Mouse (Mus musculus): ENCODE measurements around the gene Peak1.

Peak1 gene

DNA sequence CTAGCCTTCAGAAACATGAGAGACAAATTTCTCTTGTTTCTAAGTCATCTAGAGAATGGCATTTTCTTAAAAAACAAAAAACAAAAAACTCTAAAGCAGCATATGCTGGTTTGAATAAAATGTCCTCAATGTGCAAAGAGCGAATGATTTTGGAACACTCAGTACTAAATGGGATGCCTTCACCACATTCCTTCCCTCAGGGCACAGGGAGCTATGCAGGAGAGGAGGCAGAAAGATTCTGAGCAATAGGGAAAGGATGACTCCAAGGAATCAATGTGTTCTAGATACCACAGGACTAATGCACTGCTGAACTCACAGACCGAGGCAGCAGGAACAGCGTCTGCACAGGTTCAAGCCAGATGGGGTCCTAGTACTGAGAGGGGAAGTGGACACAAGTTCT lies 103.5 kb downstream of the Peak1 start:
- no peak for DNase-seq (ENCODE audit: low spot score in 2 of 2)

DNA sequence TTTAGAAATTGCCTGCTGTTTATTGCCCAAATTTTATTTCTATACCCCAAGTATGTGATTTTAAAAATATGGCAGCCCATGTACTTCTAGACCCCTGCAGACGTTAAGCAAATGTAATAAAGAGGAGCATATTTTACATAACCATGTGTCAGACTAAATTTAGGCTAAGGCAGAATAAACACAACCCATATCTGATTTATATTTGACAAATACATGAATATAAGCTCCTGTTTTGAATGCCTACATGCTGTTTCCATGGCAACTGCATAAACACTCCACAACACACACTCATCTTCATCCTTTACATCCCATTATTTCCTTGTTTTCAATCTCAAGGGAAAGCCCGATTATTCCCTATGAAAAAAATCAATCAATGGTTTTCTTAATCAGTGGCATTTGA lies 108.8 kb downstream of the Peak1 start:
- DNase-seq (ENCODE audit: low spot score in 2 of 2) = no peak

DNA sequence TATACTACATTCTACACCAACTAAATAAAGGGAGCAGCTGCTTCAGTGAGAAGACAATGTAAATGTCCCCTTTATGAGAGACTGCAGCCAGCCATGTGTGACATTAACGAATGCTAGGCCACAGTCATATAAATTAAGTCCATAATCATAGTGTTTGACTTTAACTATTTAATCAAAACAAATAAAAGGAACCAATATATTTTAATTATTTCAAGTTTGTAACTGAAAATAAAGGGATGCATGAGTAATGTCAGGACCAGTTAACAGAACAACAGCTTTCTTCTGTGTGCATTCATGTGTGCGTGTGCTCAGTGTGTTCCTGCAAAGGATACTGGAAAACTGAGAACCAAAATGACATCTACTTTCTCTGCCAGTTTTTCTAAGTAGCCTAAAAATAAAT lies 113.3 kb downstream of the Peak1 start:
- no peak for DNase-seq (ENCODE audit: low spot score in 2 of 2)

DNA sequence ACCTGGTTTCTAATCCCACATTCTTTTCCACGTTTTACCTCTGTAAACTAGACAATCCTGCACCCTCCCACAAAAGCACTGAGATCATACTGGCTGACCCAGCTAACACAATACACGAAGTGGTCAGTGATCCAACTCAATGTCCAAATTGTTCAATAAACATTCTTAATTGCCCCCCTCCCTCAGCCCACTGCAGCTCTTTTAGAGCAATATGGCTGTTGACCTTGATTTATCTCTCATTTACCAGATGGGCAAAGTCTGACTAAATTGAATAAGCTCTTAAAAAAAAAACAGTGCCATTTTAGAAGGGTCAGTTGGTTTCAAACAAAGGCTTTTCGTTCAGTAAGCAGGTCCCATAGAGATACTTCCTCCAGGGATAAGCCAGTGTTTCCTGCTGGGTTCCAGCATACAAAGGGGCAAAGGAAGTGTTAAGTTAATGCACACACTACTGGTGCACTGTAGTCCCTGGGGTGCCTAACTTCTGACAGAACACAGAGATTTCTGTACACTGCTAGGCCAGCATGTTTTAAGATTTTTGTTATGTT lies 114.9 kb downstream of the Peak1 start:
- DNase-seq (ENCODE audit: low spot score in 2 of 2) = no peak

DNA sequence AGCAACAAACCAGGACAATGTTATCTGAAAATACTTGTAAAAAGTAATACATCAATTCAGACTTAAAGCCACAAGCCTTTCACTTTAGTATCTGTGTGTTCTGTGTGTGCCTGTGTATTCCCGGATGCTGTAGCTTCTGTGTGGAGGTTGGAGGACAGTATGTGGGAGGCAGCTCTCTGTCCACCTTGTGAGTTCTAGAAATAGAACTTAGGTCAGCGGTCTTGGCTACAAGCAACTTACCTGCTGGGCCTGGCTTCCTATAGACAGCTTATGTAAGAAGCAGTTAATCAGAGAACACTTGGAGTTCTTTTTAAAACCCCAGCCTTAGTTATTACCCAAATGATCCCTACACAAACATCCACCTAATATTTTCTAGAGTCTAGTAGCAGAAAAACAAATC lies 127.8 kb downstream of the Peak1 start:
- no peak for DNase-seq (ENCODE audit: low spot score in 2 of 2)

DNA sequence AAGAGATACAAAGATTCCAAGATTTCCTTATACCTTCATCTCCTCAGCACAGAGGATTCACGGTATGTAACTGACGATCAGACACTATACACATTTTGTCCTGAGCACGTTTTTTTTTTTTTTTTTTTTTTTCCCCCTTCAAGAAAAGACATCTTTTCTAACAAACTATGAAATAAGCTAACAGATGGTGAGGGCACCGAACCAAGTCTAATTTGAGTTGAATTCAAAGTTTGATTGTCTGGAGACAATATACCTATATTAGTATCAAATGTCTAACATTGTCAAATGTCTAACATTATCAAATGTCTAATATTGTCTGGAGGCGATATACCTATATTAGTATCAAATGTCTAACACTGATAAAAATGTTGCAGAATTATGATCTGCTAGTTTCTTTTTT lies 135.4 kb downstream of the Peak1 start:
- DNase-seq (ENCODE audit: low spot score in 2 of 2) = no peak

DNA sequence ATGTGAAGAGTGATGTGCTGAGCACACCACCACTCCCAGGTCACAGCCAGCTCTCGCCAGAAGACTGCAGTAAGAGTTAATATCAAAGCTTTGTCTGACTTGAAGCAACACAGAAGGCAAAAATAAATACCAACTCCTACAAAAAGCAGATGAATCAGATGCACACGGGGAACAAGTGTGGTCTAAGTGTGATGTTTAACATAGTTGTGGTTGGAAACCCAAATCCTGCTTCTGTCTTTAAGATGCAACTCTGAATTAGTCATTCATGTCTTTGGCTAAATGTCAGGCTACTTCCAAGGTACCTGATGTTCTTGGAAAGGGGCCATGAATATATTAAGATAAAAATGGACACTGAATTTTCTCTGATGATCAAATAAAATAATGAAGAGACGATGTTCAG lies 144.3 kb downstream of the Peak1 start:
- no peak for DNase-seq (ENCODE audit: low spot score in 2 of 2)

DNA sequence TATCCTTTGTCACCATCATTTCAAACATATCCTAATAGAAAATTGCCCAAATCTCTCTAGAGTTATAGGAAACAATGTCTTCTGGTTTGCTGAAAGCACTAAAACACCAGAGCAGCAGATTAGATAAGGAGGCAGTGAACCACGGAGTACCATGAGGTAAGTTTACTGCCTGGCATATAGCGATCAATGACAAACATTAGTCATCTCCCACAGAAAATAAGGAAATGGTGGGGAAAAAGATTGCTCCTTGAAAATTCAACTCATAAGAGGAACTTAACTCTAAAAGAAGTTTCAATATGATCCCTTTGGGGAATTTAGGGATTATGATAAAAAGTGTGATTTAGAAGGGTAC lies 145.6 kb downstream of the Peak1 start:
- DNase-seq (ENCODE audit: low spot score in 2 of 2) = no peak

DNA sequence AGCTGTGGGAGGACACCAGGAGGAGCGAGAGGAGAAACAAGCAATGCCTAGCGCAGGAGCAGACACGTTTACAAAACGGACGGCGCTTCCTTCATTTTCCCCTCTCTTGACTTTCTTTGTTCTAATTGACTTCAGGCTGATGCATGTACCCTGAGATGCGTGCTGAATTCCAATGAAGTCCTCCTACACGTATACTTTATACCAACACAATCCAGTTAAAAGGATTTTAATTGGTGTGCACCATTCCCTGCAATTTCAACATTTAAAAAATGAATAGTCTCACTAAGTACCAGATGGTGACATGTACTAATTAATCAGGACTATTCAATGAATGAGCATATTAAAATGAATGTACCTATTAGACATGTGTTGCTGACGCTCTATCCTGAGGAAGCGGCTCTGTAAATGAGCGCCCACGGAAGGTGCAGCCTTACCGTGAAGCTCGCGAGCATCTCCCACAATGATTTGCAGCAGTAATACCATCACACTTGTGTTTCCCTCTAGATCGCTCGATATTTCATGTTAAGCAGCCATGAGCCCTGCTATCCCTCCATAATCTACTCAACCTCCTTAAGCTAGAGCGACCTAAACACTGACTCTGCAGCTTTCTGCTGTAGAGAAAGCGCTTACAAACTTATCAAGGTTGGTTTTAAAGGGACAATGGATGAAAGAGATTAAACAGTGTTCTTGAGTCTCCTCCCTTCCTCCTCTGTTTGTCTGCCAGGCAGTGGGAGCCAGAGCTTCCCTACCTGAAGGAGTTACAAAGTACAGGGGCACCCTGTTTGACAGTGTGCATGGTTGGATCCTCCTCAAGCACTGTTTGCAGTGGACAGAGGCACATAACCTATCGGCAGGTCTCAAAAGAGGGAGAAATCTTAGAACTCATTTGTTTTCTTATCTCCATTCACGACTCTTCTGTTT lies 146.3 kb downstream of the Peak1 start:
- DNase-seq (ENCODE audit: low spot score in 2 of 2) = no peak

DNA sequence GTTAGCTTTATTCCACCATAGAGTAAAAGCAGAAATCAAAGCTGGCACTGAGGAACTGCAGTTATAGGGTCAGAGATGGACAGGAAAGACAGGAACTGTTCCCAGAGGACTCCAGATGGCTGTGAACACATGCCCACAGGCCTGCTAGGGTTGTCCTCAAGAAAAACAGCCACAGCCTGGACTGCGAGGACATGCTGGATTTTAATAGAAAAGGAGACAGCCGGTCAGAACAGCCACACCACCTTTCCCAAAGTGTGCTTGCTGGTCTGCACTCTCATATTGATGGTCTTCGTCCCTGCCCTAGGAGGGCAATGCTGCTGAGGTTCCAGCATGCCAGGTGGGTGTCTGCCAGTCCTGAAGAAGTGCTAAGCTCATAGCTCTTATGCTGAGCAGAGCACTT lies 148.8 kb downstream of the Peak1 start:
- DNase-seq (ENCODE audit: low spot score in 2 of 2) = no peak

DNA sequence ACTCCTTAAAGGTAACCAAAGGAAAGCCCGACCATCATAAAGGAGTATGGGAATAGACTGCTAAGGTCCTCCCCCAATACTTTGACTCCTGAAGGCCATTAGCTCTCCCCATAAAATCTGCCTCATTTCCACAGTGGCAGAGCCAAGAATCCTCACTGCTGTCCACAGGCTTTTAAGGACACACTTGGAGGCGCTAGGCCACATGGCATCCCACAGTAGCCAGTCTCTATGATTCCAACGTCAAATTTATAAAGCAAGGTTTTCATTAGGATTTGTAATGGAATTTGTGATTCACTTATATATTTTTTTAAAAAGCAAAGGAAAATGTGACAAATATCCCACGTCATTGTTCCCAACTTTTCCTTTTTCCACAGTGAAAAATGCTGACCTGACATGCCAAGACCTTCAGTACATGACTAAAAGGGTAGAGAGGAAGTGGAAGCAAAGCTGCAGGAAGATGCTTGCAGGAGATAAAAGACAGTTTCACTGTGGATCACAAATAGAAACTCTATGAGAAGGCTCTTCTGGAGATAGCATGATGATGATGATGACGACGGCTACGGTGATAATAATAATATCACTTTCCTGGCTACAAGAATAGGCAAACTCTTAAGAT lies 151.6 kb downstream of the Peak1 start:
- DNase-seq (ENCODE audit: low spot score in 2 of 2) = no peak

DNA sequence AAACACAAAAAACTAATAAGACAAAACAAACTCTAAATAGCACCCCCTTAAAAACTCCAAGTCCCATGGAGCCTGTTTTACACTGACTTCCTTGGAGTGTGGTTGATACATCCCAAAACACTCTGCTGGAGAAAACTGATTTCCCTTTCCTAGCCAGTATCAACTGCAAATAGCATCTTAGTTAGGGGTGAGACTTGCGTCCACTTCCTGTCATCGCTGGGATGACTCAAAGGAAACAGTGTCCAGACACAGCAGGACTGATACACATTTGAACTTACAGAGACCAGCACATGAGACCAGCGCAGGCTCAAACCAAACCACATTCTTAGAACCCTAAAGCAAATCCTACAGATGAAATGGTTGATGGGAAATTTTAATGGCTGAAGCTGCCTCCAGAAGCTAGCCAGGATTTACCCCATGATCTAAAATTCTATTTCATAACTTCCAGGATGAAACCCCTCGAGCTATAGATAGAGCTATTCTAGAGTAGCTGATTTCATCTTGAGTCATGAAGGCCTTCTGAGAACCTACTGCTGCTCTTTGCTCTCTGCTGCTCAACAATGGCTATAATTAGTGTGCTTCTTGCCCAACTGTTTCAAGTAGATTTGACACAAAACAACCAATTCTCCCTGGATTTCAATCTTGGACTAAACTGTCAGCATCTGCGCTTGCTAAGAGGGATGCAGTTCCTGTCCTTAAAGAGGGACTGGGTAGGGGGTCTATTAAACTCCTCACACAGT lies 152.2 kb downstream of the Peak1 start:
- DNase-seq (ENCODE audit: low spot score in 2 of 2) = peak; percentile 51 to 70

DNA sequence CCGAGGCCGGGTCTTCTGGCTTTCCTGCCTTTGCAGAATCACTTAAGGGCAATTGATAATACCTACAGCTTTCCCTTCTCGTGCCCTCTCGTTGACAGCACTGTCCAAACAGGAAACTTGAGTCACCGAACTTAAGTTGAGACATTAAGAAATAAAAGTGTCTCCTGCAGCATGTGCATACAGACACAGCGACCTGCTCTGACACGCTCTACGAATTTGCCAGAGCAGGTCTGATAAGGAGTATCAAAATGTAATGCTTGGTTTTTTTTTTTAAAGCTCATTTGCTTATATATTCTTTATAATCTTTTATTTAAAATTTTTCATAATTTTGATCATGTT lies 152.9 kb downstream of the Peak1 start:
- DNase-seq (ENCODE audit: low spot score in 2 of 2) = no peak

DNA sequence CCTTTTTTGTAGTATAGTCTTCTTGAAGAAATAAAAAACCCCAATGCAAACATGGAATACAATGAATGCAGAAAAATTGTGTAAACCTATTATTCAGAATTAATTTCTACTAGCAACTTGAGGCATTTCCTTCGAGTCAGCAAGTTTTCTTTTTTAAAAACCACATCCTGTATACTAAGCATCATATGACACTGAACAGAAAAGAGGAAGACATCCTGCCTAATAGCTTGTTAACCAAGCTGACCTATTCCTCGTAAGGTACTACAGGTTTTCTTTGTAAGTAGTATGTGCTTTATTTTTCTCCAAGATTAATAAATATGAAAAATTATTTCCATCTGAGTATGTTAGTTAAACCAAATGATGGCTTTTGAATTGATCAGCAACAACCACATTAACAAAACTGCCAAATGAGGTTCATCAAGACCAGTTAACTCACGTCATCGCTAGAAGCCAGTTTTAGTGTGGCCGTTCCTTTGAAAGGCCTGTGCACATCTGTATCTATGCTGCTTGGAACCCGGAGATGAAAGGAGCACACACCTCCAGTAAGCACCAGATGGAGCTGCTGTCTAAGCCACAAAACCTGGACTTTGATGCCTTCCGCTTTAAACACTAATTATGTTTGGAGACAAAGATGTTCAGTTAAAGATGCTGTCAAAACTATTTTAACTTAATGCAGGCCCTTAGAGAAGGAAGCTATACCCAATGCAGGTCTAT lies 153.4 kb downstream of the Peak1 start:
- peak; percentile 31 to 66 for DNase-seq (ENCODE audit: low spot score in 2 of 2)

DNA sequence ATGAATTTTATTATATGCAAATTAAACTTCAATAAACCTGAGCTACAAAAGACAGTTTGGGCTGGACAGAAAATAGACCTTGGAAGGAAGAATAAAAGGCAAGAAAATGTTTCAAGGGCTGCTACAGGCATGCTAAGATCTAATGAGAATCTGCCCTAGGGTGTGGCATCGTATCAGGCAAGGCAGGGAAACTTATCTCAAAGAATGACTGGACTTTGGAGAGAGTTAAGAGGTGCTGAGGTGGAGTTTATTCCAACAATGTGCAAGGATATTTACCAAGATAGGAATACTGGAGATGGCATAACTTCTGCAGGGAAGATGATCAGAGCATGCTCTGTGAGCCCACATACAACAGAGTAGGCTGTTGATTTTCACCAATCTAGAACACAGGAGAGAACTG lies 154.8 kb downstream of the Peak1 start:
- no peak for DNase-seq (ENCODE audit: low spot score in 2 of 2)

DNA sequence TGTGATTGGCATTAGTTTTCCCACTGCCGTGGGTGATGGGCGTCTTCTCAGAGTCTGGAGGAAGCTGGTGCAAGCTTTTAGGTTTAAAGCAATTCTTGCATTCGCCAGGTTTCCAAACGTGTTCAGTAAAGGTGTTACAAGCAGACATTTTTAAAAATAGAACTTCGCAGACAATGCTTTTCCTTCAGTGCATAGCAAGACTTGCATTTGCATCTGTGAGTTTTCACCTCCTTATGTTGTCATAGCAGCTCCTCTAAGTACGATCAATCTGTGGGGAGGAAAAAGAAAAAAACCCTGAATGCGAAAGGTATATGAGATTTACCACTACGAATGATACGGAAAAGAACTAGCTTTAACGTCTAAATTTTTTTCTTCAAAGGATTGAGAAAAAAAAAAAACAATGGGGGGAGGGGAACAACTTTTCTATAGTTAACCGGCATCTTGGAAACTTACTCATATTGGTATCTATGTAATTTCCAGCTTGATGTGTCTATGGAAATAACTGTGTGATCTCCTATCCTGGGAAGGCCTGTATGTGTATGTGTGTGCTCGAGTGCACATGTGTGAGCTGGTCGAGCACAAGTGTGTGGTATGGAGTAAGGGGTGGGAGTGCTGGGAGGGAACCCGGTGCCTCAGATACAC lies 157.3 kb downstream of the Peak1 start:
- no peak for DNase-seq (ENCODE audit: low spot score in 2 of 2)

DNA sequence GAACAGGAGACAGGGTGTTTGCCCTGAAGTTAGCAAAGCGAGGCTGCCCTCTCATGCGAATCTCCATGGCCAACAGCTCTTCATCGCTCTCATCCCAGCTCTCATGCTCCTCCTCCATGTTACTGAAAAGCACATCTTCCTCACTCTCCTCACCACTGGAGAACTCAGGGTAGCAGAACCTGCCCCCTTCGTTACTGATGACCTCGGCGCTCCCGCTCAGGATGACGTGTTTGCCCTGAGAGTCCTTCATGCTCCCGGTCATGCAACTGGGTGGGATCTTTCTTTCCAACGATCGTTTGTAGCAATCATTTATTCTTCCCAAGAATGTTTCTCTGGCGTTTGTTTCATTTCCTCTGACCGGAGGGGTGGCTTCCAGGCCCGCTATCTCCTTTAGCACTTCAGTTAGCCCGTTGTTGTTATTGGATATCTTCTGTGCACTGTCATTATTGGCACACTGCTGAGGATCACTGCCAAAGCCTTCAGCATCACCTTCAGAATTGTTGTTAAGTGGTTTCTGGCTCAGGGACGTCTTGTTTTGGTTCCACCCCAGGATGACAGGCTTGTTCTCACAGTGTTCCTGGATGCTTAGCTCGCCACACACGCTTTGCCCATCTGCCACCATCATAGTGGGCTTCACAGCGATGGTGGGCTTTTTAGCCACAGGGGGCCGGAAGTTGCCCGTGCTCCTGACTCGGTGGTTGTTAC lies 157.9 kb downstream of the Peak1 start:
- peak; percentile 76 to 79 for DNase-seq (ENCODE audit: low spot score in 2 of 2)

DNA sequence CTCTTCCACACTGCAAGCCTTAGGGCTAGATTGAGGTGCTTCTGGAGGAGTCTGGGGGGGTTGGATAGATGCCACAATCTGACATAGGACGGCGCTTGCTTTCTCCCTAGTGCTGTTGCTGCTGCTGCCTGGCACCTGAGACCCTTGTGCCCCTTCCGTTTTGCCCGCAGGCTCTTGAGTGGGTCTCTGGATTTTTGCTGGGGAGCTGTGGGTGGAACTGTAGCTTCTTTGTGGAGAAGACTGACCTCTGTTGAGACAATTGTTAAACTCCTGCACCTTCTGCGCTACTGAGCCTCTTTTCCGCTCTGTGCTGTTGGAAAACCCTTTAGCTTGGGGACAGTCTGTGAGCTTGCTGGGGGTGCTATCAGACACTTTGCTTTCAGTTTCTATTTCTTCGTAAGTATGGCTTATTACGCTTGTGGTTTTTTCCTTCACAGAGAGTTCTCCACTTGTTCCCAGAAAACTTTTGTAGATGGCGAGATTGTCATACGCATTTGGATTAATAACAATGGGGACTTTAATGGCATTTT lies 159.5 kb downstream of the Peak1 start:
- peak in 1 of 2 experiments; percentile 14 for DNase-seq (ENCODE audit: low spot score in 2 of 2)

DNA sequence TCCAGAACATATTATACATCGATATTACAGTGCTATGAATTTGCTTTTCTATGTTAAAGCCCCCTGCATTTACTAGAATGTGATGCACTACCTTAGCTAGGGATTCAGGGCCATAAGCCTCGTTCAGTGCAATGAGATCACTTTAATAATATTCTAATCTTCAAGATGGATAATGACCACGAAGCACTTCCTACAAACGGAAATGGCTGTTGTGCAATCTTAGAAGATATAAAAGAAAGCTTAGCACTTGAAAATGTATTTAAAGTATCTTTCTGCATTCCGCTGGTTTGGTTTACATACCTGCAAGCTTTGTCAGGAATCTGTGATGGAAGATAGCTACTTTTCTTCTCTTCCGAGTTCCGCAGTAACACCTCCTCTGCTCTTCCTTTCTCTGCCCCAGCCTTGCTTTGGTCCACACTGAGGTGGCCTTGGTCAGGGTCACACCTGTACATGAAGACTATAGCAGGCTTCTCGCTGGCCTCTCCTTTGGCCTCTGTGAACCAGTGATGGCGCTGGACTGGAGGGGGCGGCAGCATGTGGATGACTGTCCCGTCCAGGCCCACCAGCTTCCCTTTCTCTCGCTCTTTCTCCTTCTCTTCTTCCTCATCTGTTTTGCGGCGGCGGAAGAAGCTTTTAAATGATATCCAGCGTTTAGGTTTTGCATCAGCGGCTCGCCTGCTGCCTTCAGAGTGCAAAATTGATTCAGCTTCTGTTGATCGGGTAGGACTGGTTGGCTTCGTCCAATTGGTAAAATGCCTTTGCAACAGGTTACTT lies 160.5 kb downstream of the Peak1 start:
- no peak for DNase-seq (ENCODE audit: low spot score in 2 of 2)

Measured in heart, adult 9 months (tissue).